Mouse (Mus musculus) embryonic facial prominence, embryonic 10.5 days (tissue): ENCODE measurements at regions not wholly inside any gene's neighbourhood (a gene's known extent, or its start where the extent isn't known, plus 50 kb on each side); places are given as distances from the start of the nearest gene placed in this dataset.

Source experiments
- DNase-seq: peaks from one replicate; pipeline ENCODE4 v3.0.0-alpha.2; 2017; ENCODE audit warnings: low spot score
- H3K27ac ChIP-seq: fragments of 300-500 bp; sonication (generic); replicated peaks from 2 replicates; pipeline ENCODE4 v1.5.1; 2016; ENCODE audit warnings: mild to moderate bottlenecking
- H3K27me3 ChIP-seq: fragments of 300-500 bp; sonication (generic); replicated peaks from 2 replicates; pipeline ENCODE4 v1.6.1; 2016; ENCODE audit warnings: low read depth, mild to moderate bottlenecking; ENCODE audit not compliant: poor library complexity, severe bottlenecking
- H3K36me3 ChIP-seq: fragments of 300-500 bp; sonication (generic); replicated peaks from 2 replicates; pipeline ENCODE4 v1.6.1; 2016; ENCODE audit warnings: mild to moderate bottlenecking, moderate library complexity
- H3K4me1 ChIP-seq: fragments of 300-500 bp; sonication (generic); 2 replicates; pipeline ENCODE4 v1.6.1; 2016
- H3K4me3 ChIP-seq: fragments of 300-500 bp; sonication (generic); 2 replicates; pipeline ENCODE4 v1.5.1; 2016; ENCODE audit warnings: mild to moderate bottlenecking, moderate library complexity
- H3K9me3 ChIP-seq: fragments of 300-500 bp; sonication (generic); 2 replicates; pipeline ENCODE4 v1.6.1; 2016; ENCODE audit warnings: mild to moderate bottlenecking
- WGBS: fragments of 180-500 bp; shearing (Covaris S2); methylation state at CpG from one replicate; pipeline ENCODE4 v1.1.7; 2016; 5-methylcytosine and 5-hydroxymethylcytosine counted together

- WGBS, result 85% methylated on average over 8 of the region's 8 CpGs
- H3K4me3 ChIP-seq, result no peak overlapping the region
- DNase-seq, result no peak
- no peaks in the 10 kb centered on the region for H3K4me1 ChIP-seq
- no peaks in the 10 kb centered on the region for H3K27me3 ChIP-seq
- H3K36me3 ChIP-seq, result no peaks in the 10 kb centered on the region
- H3K27ac ChIP-seq, result no peak overlapping the region
- H3K9me3 ChIP-seq, result peaks cover 4% of the 10 kb centered on the region
Observed at GRCm38 (mm10) chr8:35020480-35020879, 745.1 kb upstream of the Gm19410 start.

DNA sequence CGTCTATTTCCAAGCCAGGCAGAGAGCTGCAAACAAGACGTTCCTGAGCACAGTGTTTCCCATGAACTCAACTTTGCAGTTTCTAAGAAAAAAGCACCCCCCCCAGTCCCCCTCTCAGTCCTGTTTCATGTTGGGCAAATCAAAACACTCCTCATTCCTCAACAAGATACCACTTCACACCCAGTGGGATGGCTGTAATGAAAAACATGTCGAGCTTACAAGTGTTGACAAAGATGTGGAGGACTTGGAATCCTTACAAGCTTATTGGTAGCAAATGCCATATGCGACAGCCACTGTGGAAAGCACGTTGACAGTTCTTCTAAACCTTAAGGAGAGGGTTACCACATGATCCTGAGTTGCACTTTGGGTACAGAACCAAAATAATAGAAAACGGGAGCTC is 742.9 kb upstream of the Gm19410 start:
- H3K4me3 ChIP-seq, result no peak overlapping the region
- no peak overlapping the region for H3K27ac ChIP-seq
- no peak for DNase-seq
- WGBS, result 76% methylated on average over 6 of the region's 6 CpGs
- no peaks in the 10 kb centered on the region for H3K36me3 ChIP-seq
- no peaks in the 10 kb centered on the region for H3K4me1 ChIP-seq
- H3K27me3 ChIP-seq, result no peaks in the 10 kb centered on the region
- peaks cover 4% of the 10 kb centered on the region for H3K9me3 ChIP-seq

- H3K9me3 ChIP-seq, result no peaks in the 10 kb centered on the region
- no peaks in the 10 kb centered on the region for H3K4me1 ChIP-seq
- H3K4me3 ChIP-seq, result no peak overlapping the region
- H3K27ac ChIP-seq, result no peak overlapping the region
- no peaks in the 10 kb centered on the region for H3K36me3 ChIP-seq
- no peaks in the 10 kb centered on the region for H3K27me3 ChIP-seq
- DNase-seq, result no peak
- WGBS, result 82% methylated on average over 3 of the region's 3 CpGs
Observed at GRCm38 (mm10) chr8:35047798-35048197, 717.8 kb upstream of the Gm19410 start.

GRCm38 (mm10) chr8:35053444-35053843 is 712.1 kb upstream of the Gm19410 start:
- no peaks in the 10 kb centered on the region for H3K27me3 ChIP-seq
- no peak overlapping the region for H3K4me3 ChIP-seq
- no peaks in the 10 kb centered on the region for H3K4me1 ChIP-seq
- no peaks in the 10 kb centered on the region for H3K9me3 ChIP-seq
- 90% methylated on average over 4 of the region's 4 CpGs for WGBS
- H3K27ac ChIP-seq, result no peak overlapping the region
- H3K36me3 ChIP-seq, result no peaks in the 10 kb centered on the region
- DNase-seq, result no peak

GRCm38 (mm10) chr8:35061048-35061447 is 704.5 kb upstream of the Gm19410 start:
- WGBS, result 87% methylated on average over 5 of the region's 5 CpGs
- no peak for DNase-seq
- no peaks in the 10 kb centered on the region for H3K4me1 ChIP-seq
- no peaks in the 10 kb centered on the region for H3K9me3 ChIP-seq
- H3K27me3 ChIP-seq, result no peaks in the 10 kb centered on the region
- H3K4me3 ChIP-seq, result no peak overlapping the region
- H3K27ac ChIP-seq, result no peak overlapping the region
- no peaks in the 10 kb centered on the region for H3K36me3 ChIP-seq

DNA sequence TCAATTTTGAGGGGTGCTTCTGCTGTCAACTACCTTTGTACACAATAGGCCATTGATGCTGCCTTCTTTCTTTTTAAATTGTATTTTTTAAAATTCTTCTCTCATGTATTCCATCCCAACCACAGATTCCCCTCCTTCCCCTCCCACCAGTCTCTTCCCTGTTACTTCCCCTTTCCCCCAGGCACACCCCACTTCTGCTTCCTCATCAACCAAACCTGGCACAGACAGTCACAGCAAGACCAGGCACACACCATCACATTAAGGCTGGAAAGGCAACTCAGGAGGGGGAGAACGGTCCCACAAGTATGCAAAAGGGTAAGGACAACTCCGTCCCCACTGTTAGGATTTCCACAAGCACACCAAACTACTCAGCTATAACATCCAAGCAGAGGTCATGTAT is 697.4 kb upstream of the Gm19410 start:
- Histone ChIP-seq H3K27ac (no peak overlapping the region), H3K9me3 (no peaks in the 10 kb centered on the region), H3K36me3 (no peaks in the 10 kb centered on the region), H3K27me3 (no peaks in the 10 kb centered on the region), H3K4me3 (no peak overlapping the region), H3K4me1 (no peaks in the 10 kb centered on the region)
- no peak for DNase-seq
- 91% methylated on average over 2 of the region's 2 CpGs for WGBS

- no peak for DNase-seq
- H3K27me3 ChIP-seq, result no peaks in the 10 kb centered on the region
- H3K36me3 ChIP-seq, result no peaks in the 10 kb centered on the region
- 85% methylated on average over 7 of the region's 7 CpGs for WGBS
- H3K9me3 ChIP-seq, result no peaks in the 10 kb centered on the region
- H3K4me3 ChIP-seq, result no peak overlapping the region
- no peak overlapping the region for H3K27ac ChIP-seq
- H3K4me1 ChIP-seq, result no peaks in the 10 kb centered on the region
Observed at GRCm38 (mm10) chr8:35070246-35070989, 695.2 kb upstream of the Gm19410 start.

GRCm38 (mm10) chr8:35075971-35076370 is 689.6 kb upstream of the Gm19410 start:
- DNase-seq, result no peak
- WGBS, result 89% methylated on average over 10 of the region's 10 CpGs
- Histone ChIP-seq H3K27me3 (no peaks in the 10 kb centered on the region), H3K4me1 (no peaks in the 10 kb centered on the region), H3K4me3 (no peak overlapping the region), H3K36me3 (no peaks in the 10 kb centered on the region), H3K9me3 (no peaks in the 10 kb centered on the region), H3K27ac (no peak overlapping the region)

DNA sequence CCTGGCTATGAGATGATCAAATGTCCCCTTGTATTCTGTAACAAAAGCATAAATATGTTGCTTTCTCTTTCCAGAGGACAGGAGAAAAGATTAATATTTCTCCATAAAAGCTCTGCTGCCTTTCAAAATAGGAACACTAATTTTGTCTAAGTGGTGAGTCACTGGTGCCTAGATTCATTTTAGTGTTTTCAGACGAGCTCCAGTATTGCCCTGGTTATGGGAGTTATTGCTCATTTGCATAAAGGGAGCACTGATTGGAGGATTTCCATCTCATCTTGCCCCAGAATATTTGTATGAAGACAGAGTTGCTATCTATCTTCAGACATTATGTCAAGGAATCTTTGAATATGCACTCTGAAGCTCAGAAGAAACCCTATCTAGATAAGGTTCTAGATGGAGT is 682.4 kb upstream of the Gm19410 start:
- 69% methylated on average over 1 of the region's 1 CpGs for WGBS
- no peak for DNase-seq
- no peaks in the 10 kb centered on the region for H3K27me3 ChIP-seq
- no peaks in the 10 kb centered on the region for H3K4me1 ChIP-seq
- no peaks in the 10 kb centered on the region for H3K36me3 ChIP-seq
- H3K9me3 ChIP-seq, result no peaks in the 10 kb centered on the region
- no peak overlapping the region for H3K27ac ChIP-seq
- no peak overlapping the region for H3K4me3 ChIP-seq

DNA sequence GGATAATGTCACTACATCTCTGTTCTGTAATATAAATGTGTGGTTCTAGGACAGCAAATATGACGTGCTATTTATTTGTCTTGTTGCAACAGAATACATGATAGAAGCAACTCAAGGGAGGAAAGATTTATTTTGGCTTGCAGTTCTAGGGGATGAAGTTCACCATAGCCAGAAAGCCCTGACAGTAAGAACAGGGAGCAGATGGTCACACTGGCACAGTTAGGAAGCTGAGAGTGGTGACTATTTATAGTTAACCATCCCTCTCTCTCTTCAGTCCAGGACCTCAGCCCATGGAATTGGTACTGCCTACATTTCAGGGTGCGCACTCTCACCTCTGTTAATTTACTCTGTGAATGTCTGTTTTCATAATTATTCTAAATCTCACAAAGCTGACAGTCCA is 678.5 kb upstream of the Gm19410 start:
- Histone ChIP-seq H3K27ac (no peak overlapping the region), H3K36me3 (no peaks in the 10 kb centered on the region), H3K27me3 (no peaks in the 10 kb centered on the region), H3K4me3 (no peak overlapping the region), H3K9me3 (no peaks in the 10 kb centered on the region), H3K4me1 (no peaks in the 10 kb centered on the region)
- DNase-seq, result no peak
- 92% methylated on average over 2 of the region's 2 CpGs for WGBS

DNA sequence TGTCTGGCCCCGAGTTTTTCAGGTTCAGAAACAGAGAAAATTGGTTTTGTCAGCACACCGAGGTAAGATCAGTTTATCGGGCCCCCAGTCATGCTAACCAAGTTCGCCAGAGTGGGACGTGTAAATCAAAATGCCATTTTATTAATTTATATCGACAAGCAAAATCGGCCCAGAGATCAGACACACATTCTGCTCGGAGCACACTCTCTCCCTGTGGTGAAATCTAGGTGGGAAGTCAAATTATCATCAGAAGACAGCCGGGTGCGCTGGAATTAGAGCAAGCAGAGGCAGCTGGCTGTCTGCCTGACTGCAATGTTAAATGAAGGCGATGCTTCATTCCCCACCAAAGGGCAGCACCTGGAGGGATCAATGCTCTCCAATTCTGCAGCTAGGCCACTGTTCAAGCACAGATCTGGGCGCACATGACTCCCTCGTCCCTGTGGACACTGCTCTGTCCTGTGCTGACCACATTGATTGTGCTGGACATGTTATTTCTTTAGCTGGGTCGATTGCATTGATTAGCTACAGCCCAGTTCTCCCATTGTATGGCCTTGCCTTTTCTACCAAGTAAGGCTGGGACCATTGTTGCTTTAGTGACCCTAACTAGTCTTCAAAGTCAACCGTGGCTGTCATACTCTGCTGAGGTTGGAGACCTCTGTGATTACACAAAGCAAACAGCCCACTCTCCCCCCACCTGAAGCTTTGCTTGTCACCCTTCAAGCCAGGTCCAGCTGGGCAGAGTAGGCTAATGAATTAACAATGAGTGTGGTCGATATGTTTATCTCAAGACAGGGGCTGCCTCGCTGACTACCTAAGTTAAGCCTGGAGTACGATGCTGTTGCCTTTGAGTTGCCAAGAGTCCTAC is 677.0 kb upstream of the Gm19410 start:
- Histone ChIP-seq H3K27ac (no peak overlapping the region), H3K36me3 (no peaks in the 10 kb centered on the region), H3K9me3 (no peaks in the 10 kb centered on the region), H3K4me3 (no peak overlapping the region), H3K4me1 (no peaks in the 10 kb centered on the region), H3K27me3 (no peaks in the 10 kb centered on the region)
- WGBS, result 80% methylated on average over 18 of the region's 18 CpGs
- no peak for DNase-seq

- H3K9me3 ChIP-seq, result no peaks in the 10 kb centered on the region
- H3K27ac ChIP-seq, result no peak overlapping the region
- no peaks in the 10 kb centered on the region for H3K27me3 ChIP-seq
- 92% methylated on average over 8 of the region's 8 CpGs for WGBS
- no peak for DNase-seq
- H3K4me3 ChIP-seq, result no peak overlapping the region
- H3K4me1 ChIP-seq, result no peaks in the 10 kb centered on the region
- H3K36me3 ChIP-seq, result no peaks in the 10 kb centered on the region
Observed at GRCm38 (mm10) chr8:35089519-35089918, 676.1 kb upstream of the Gm19410 start.

DNA sequence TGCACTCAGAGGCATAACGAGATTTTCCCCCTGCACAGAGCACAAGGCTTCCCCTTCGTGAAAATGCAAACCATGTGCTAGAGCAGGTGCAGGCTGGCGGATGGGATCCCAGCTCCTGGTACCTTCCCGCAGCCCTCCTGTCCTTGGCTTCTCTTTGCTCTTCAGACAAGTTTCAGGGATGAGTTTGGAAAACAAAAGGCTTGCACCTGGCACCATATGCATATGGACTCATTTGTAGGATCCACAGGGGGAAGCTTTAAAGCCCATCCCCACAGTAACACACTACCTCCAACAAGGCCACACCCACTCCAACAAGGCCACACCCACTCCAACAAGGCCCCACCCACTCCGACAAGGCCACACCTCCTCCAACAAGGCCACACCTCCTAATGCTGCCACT is 663.9 kb upstream of the Gm19410 start:
- DNase-seq, result no peak
- no peaks in the 10 kb centered on the region for H3K4me1 ChIP-seq
- no peak overlapping the region for H3K4me3 ChIP-seq
- no peaks in the 10 kb centered on the region for H3K27me3 ChIP-seq
- WGBS, result 72% methylated on average over 5 of the region's 5 CpGs
- no peak overlapping the region for H3K27ac ChIP-seq
- H3K36me3 ChIP-seq, result no peaks in the 10 kb centered on the region
- no peaks in the 10 kb centered on the region for H3K9me3 ChIP-seq
